Mouse (Mus musculus) macrophage (primary cell): Measurements from ENCODE around the gene Gm10198. TPM values are rescaled to one million over a fixed set of nuclear protein-coding genes. Genes with fewer than 3 reads are reported as not detected.

Experiments
- H3K27ac ChIP-seq: fragments of 350-480 bp; formaldehyde crosslinking; 2 replicates; pipeline ENCODE4 v1.9.0; 2021
- H3K36me3 ChIP-seq: fragments of 350-480 bp; formaldehyde crosslinking; 2 replicates; pipeline ENCODE4 v1.9.0; 2021; ENCODE audit errors: inconsistent target
- H3K4me3 ChIP-seq: fragments of 350-480 bp; formaldehyde crosslinking; 2 replicates; pipeline ENCODE4 v1.9.0; 2021; ENCODE audit errors: inconsistent target
- H3K79me2 ChIP-seq: fragments of 350-480 bp; formaldehyde crosslinking; 2 replicates; pipeline ENCODE4 v1.9.0; 2021; ENCODE audit errors: inconsistent target
- WGBS: methylation state at CpG from one replicate; pipeline ENCODE4 v1.1.7; 2026; ENCODE audit warnings: inconsistent platforms; ENCODE audit not compliant: missing documents; 5-methylcytosine and 5-hydroxymethylcytosine counted together
- polyA plus RNA-seq: library from polyadenylated mRNA; stranded (reverse); fragments of 250-400 nt; gene quantifications from 3 replicates; pipeline ENCODE4 v1.2.4, GENCODE M21; 2018; ENCODE audit warnings: inconsistent platforms
- total RNA-seq, 78 experiments: library from RNA; depleted of rRNA; stranded (reverse); fragments of 250-400 nt; gene quantifications; 1 replicate in 9 of 78; 2 replicates in 24 of 78; 3 replicates in 43 of 78; 4 replicates in 2 of 78; pipeline ENCODE4 v1.2.4; 2018; ENCODE audit warnings: inconsistent platforms in 56 of 78

Gm10198 gene
- not detected for total RNA-seq (2018; cell fraction: chromatin; rRNA removed)
- not detected for total RNA-seq (2018; cell fraction: cytosol; rRNA removed)
- not detected for total RNA-seq (2018; cell fraction: nucleus; rRNA removed)
- polyA plus RNA-seq = not detected in 3 replicates

- no peaks in the 10 kb centered on the region for H3K36me3 ChIP-seq
- H3K79me2 ChIP-seq = no peaks in the 10 kb centered on the region
Observed at GRCm38 (mm10) chr13:111592485-111592884, at the start of gene Gm10198. Gm10198 (plus strand) TSS chr13:111592785.

DNA sequence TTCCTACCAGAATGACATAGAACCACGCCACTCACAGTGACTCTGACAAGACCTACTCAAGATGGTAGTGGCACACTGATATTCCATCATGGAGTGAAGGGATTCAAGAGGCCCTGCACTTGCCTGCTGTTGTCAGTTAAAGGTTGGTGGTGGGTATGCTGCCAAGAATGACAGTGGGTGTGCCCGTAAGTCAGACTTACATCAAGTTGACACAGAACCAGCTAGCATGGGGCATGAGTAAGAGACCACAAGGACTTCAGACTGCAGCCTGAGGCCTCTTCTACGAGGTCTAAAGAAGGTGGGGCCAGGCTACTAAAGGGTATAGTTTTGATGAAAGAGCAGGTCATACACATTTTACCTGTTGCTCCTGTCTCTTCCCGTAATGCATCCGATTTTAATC is 47.3 kb upstream of the Gm10198 start:
- 87% methylated on average over 5 of the region's 5 CpGs for WGBS
- no peak overlapping the region for H3K27ac ChIP-seq
- no peak overlapping the region for H3K4me3 ChIP-seq
- no peaks in the 10 kb centered on the region for H3K79me2 ChIP-seq
- H3K36me3 ChIP-seq = no peaks in the 10 kb centered on the region

More at GRCm38 (mm10) chr13:111592485-111592884, at the start of gene Gm10198:
- Histone ChIP-seq H3K27ac (no peak within 1 kb of the TSS), H3K4me3 (no peak within 1 kb of the TSS)

- H3K4me3 ChIP-seq = no peak overlapping the region
- H3K79me2 ChIP-seq = no peaks in the 10 kb centered on the region
- H3K27ac ChIP-seq = no peak overlapping the region
- WGBS = 83% methylated on average over 7 of the region's 7 CpGs
- no peaks in the 10 kb centered on the region for H3K36me3 ChIP-seq
Observed at GRCm38 (mm10) chr13:111552769-111553168, 39.8 kb upstream of the Gm10198 start.

DNA sequence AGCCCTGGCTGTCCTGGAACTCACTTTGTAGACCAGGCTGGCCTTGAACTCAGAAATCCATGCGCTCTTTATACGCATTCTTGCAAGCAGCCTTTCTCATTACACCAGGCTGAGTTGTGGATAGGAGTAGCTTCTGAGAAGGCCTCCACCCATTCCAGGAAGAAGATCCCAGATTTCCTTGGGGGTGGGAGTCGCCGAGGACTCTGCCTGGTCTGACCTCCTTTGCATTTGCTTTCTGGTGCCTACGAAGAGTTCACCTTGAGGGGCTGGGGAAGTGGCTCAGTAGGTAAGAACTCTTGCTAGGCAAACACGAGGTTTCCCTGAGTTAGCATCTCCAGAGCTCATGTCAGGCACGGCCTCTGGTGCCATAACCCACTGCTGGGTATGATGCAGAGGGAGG is 39.4 kb upstream of the Gm10198 start:
- 88% methylated on average over 7 of the region's 7 CpGs for WGBS
- Histone ChIP-seq H3K36me3 (no peaks in the 10 kb centered on the region), H3K27ac (no peak overlapping the region), H3K4me3 (no peak overlapping the region), H3K79me2 (no peaks in the 10 kb centered on the region)

- Histone ChIP-seq H3K27ac (no peak overlapping the region), H3K4me3 (no peak overlapping the region), H3K79me2 (no peaks in the 10 kb centered on the region), H3K36me3 (no peaks in the 10 kb centered on the region)
- WGBS = 80% methylated on average over 8 of the region's 8 CpGs
Observed at GRCm38 (mm10) chr13:111553941-111554340, 38.6 kb upstream of the Gm10198 start.

- no peaks in the 10 kb centered on the region for H3K79me2 ChIP-seq
- H3K4me3 ChIP-seq = no peak overlapping the region
- no peak overlapping the region for H3K27ac ChIP-seq
- H3K36me3 ChIP-seq = no peaks in the 10 kb centered on the region
- 18% methylated on average over 8 of the region's 8 CpGs for WGBS
Observed at GRCm38 (mm10) chr13:111555333-111555732, 37.3 kb upstream of the Gm10198 start.

- Histone ChIP-seq H3K79me2 (no peaks in the 10 kb centered on the region), H3K27ac (no peak overlapping the region), H3K4me3 (no peak overlapping the region), H3K36me3 (no peaks in the 10 kb centered on the region)
- 98% methylated on average over 4 of the region's 4 CpGs for WGBS
Observed at GRCm38 (mm10) chr13:111556375-111556774, 36.2 kb upstream of the Gm10198 start.

GRCm38 (mm10) chr13:111560152-111560551 is 32.4 kb upstream of the Gm10198 start:
- WGBS = 92% methylated on average over 3 of the region's 3 CpGs
- H3K27ac ChIP-seq = no peak overlapping the region
- no peak overlapping the region for H3K4me3 ChIP-seq
- no peaks in the 10 kb centered on the region for H3K36me3 ChIP-seq
- no peaks in the 10 kb centered on the region for H3K79me2 ChIP-seq

- Histone ChIP-seq H3K4me3 (no peak overlapping the region), H3K27ac (no peak overlapping the region), H3K79me2 (no peaks in the 10 kb centered on the region), H3K36me3 (no peaks in the 10 kb centered on the region)
- 84% methylated on average over 5 of the region's 5 CpGs for WGBS
Observed at GRCm38 (mm10) chr13:111562595-111562994, 30.0 kb upstream of the Gm10198 start.

DNA sequence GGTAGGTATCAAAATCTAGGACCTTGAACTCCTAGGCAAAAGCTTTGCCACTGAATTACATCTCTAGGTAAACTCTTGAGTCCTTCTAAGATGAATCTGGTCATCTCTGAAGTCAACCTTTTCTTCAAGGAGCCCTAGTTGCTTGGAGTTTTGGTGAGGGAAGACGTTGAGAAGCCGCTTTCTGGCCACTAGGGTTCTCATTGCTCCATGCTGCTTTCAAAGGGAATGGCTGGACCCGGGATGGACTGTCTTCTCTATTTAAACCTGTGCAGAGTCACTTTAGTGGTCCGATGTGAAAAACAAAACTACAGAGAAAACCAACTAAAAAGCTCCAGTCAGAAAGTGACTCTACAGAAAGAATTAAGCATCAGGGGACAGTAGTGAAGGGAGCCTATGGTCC is 18.4 kb upstream of the Gm10198 start:
- no peak overlapping the region for H3K27ac ChIP-seq
- WGBS = 12% methylated on average over 4 of the region's 4 CpGs
- H3K79me2 ChIP-seq = no peaks in the 10 kb centered on the region
- H3K4me3 ChIP-seq = no peak overlapping the region
- H3K36me3 ChIP-seq = no peaks in the 10 kb centered on the region

GRCm38 (mm10) chr13:111577177-111577576 is 15.4 kb upstream of the Gm10198 start:
- Histone ChIP-seq H3K79me2 (no peaks in the 10 kb centered on the region), H3K36me3 (no peaks in the 10 kb centered on the region), H3K27ac (no peak overlapping the region), H3K4me3 (no peak overlapping the region)
- WGBS = 93% methylated on average over 11 of the region's 11 CpGs

GRCm38 (mm10) chr13:111580054-111580453 is 12.5 kb upstream of the Gm10198 start:
- H3K27ac ChIP-seq = no peak overlapping the region
- H3K4me3 ChIP-seq = no peak overlapping the region
- 97% methylated on average over 10 of the region's 10 CpGs for WGBS
- no peaks in the 10 kb centered on the region for H3K79me2 ChIP-seq
- H3K36me3 ChIP-seq = no peaks in the 10 kb centered on the region

DNA sequence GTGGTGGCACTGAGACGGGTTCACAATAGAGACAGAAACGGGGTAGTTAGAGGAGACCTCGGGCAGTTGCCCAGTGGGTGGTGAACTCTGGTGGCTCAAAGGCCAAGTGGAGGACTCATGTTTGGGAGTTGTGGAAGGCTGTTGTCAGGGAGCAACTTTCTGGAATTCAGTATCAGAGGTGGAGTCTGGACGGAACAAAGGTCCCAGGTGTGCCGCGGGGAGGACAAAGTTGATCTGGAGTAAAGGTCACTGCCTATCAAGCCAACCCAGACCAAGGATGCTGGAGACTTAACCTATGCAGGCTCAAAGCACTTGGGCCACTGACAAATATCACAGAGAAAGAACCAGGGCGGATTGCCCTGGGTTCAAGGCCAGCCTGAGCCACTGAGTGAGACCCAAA is 5.5 kb downstream of the Gm10198 start:
- no peaks in the 10 kb centered on the region for H3K36me3 ChIP-seq
- WGBS = 92% methylated on average over 7 of the region's 7 CpGs
- H3K27ac ChIP-seq = no peak overlapping the region
- H3K79me2 ChIP-seq = no peaks in the 10 kb centered on the region
- no peak overlapping the region for H3K4me3 ChIP-seq

DNA sequence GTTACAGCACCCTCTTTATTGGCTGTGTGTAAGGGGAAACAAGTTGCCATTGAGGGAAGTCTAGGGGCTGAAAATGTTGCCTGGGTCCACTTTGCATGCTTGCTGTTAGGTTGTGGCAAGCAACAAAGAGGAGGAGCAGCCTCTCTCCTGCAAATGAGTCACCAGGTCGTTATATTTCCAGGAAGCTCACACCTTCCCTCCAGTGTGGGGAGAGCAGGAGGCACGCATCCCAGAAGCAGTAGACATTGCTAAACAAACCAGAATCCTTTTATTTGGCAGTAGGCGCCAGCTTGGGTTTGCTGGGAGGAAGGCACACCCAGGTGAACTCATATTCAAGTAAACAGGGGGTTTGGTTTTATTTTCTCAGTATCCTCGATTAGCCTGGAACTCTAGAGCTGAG is 8.8 kb downstream of the Gm10198 start:
- no peak overlapping the region for H3K27ac ChIP-seq
- no peak overlapping the region for H3K4me3 ChIP-seq
- 51% methylated on average over 4 of the region's 4 CpGs for WGBS

DNA sequence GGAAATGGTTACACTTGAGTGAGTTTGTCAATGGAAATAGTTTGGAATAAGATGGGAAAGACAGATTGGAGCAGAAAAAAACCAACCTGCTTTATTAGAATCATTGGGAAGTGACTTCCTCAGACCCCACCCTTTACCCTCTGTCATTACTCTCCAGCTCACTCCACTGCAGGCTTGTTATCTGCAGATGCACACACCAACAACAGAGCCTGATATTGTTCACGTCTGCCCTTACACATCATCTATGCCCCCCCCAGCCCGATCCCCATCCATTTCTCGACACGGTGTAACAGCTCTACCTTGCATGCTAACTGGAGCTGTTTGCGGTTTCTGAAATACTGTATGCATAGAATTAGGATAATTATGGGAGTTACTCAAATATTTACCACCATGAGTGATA is 12.2 kb downstream of the Gm10198 start:
- H3K79me2 ChIP-seq = no peaks in the 10 kb centered on the region
- no peak overlapping the region for H3K4me3 ChIP-seq
- H3K27ac ChIP-seq = no peak overlapping the region
- no peaks in the 10 kb centered on the region for H3K36me3 ChIP-seq
- WGBS = 98% methylated on average over 5 of the region's 5 CpGs

More for the DNA sequence above, 8.8 kb downstream of the Gm10198 start:
- no peaks in the 10 kb centered on the region for H3K79me2 ChIP-seq
- H3K36me3 ChIP-seq = no peaks in the 10 kb centered on the region
